Comparison of ENCODE assay signal across 32 mouse cellular contexts in genomic region chr6:85838674-85839073, GRCm38 (mm10). TPM values are rescaled to one million over a fixed set of nuclear protein-coding genes. Genes with fewer than 3 reads are reported as not detected.
DNase-seq lines count a peak whose midpoint lies in the region; TF ChIP-seq lines count a peak whose summit lies in the region.
"Had no signal": no experiment of that assay in that cellular context is flagged by ENCODE, and none has a peak within 500 bp of the region (broad histone marks: within the 10 kb centered on the region; RNA-seq: fewer than 3 reads in every experiment).

No protein-coding gene starts in this region.

- TF ChIP-seq POLR2A in brain, embryonic 14.5 days (IDR thresholded peaks at IDR 0.05; ENCODE audit: borderline replicate concordance, extremely low read depth, insufficient read depth, insufficient read length, poor library complexity, severe bottlenecking) = no peak
- TF ChIP-seq POLR2A in cortical plate, adult 2 months (IDR thresholded peaks at IDR 0.05; ENCODE audit: extremely low read depth, insufficient read depth, low read length) = no peak

- no peak for TF ChIP-seq CTCF in layer of hippocampus, adult 2 months (conservative IDR thresholded peaks at IDR 0.05)
- no peak for TF ChIP-seq CTCF in brain, embryonic 14.5 days (IDR thresholded peaks at IDR 0.05; ENCODE audit: borderline replicate concordance, extremely low read depth, insufficient read depth, insufficient read length)
- no peak for TF ChIP-seq CTCF in cortical plate, adult 2 months (IDR thresholded peaks at IDR 0.05; ENCODE audit: extremely low read depth, insufficient read depth, low read length)

- H3K27ac ChIP-seq in layer of hippocampus, adult 2 months = peak overlapping the region; percentile 77
- H3K27ac ChIP-seq in cortical plate, adult 2 months (ENCODE audit: insufficient read depth, low read length) = peak overlapping the region; percentile 93
- H3K27ac ChIP-seq: embryonic facial prominence, embryonic 10.5 days; embryonic facial prominence, embryonic 13.5 days; forebrain, embryonic 12.5 days; forebrain, embryonic 15.5 days; heart, adult 2 months; heart, embryonic 10.5 days; heart, embryonic 13.5 days; hindbrain, embryonic 12.5 days; hindbrain, embryonic 15.5 days; intestine, embryonic 15.5 days had no signal

- H3K4me1 ChIP-seq in cortical plate, adult 2 months (ENCODE audit: control insufficient read depth, insufficient read depth, low read length) = peaks cover 2% of the 10 kb centered on the region
- H3K4me1 ChIP-seq: embryonic facial prominence, embryonic 13.5 days; heart, embryonic 10.5 days; heart, embryonic 13.5 days; hindbrain, embryonic 12.5 days; hindbrain, embryonic 15.5 days; intestine, embryonic 15.5 days had no signal

- DNase-seq in embryo, embryonic 10 days (ENCODE audit: low spot score) = peak; percentile 4
- DNase-seq in embryo, embryonic 11 days = no peak
- no peak for DNase-seq in layer of hippocampus, adult 2 months (ENCODE audit: low spot score in 2 of 2)
- DNase-seq in layer of hippocampus, postnatal 36 days = no peak
- DNase-seq in brain, embryonic 14.5 days (ENCODE audit: low read depth) = peak; percentile 25
- DNase-seq: adrenal gland, postnatal 10 days; adrenal gland, postnatal 36 days; cerebellum, adult 11 months; cerebellum, adult 8-10 months; cerebellum, postnatal 14 days; gastrocnemius, postnatal 10 days; gastrocnemius, postnatal 36 days; heart, adult 2 months; heart, postnatal 14 days; heart, postnatal 4 days; kidney, adult 11 months had no signal

- H3K4me3 ChIP-seq in layer of hippocampus, adult 2 months = no peak overlapping the region
- H3K4me3 ChIP-seq in cortical plate, adult 2 months (ENCODE audit: insufficient read depth, low read length) = no peak overlapping the region
- H3K4me3 ChIP-seq: embryonic facial prominence, embryonic 10.5 days; embryonic facial prominence, embryonic 13.5 days; erythroblast, embryonic 14.5 days; forebrain, embryonic 12.5 days; forebrain, embryonic 15.5 days; heart, adult 2 months; heart, embryonic 10.5 days; heart, embryonic 13.5 days; hindbrain, embryonic 12.5 days; hindbrain, embryonic 15.5 days; intestine, embryonic 15.5 days had no signal

RNA-seq across cellular contexts. Expression of gene Nat8, which starts 6.8 kb away (rescaled TPM):
- total RNA-seq in layer of hippocampus, adult 2 months (2021) = 1 to 10 TPM; 4.6 TPM
- total RNA-seq in layer of hippocampus, postnatal 36 days (2021) = 1 to 10 TPM; 3.2 to 3.7 TPM
- polyA plus RNA-seq in brain, embryonic 14.5 days (2012; rRNA removed) = not detected in 2 replicates
- 4.3 and 4.4 TPM in 2 replicates for polyA plus RNA-seq in cortical plate, adult 2 months (2012; rRNA removed)
- total RNA-seq: gastrocnemius, postnatal 10 days; gastrocnemius, postnatal 36 days; granulocyte monocyte progenitor cell, adult 5-6 weeks; heart, adult 2 months; heart, postnatal 14 days; heart, postnatal 4 days; MEL had no signal
- polyA plus RNA-seq: C2C12; CD4-positive, CD25-positive, alpha-beta regulatory T cell, adult 4 months; embryonic facial prominence, embryonic 10.5 days; embryonic facial prominence, embryonic 13.5 days; erythroblast, embryonic 14.5 days; forebrain, embryonic 12.5 days; forebrain, embryonic 15.5 days; heart, adult 2 months; heart, embryonic 10.5 days; heart, embryonic 13.5 days; hindbrain, embryonic 12.5 days; hindbrain, embryonic 15.5 days had no signal

RNA-seq across cellular contexts. Expression of gene Nat8f5, which starts 17.9 kb away (rescaled TPM):
- total RNA-seq in layer of hippocampus, adult 2 months (2021) = 1 to 10 TPM; 5.6 to 6.8 TPM
- total RNA-seq in layer of hippocampus, postnatal 36 days (2021) = 1 to 10 TPM; 7.5 to 7.6 TPM
- polyA plus RNA-seq in brain, embryonic 14.5 days (2012; rRNA removed) = not detected in 2 replicates
- 6.7 and 7.1 TPM in 2 replicates for polyA plus RNA-seq in cortical plate, adult 2 months (2012; rRNA removed)
- total RNA-seq: gastrocnemius, postnatal 36 days; granulocyte monocyte progenitor cell, adult 5-6 weeks; heart, adult 2 months; heart, postnatal 14 days; heart, postnatal 4 days; MEL had no signal
- polyA plus RNA-seq: C2C12; CD4-positive, CD25-positive, alpha-beta regulatory T cell, adult 4 months; embryonic facial prominence, embryonic 10.5 days; embryonic facial prominence, embryonic 13.5 days; erythroblast, embryonic 14.5 days; forebrain, embryonic 12.5 days; forebrain, embryonic 15.5 days; heart, adult 2 months; heart, embryonic 10.5 days; heart, embryonic 13.5 days; heart, embryonic 16.5 days; hindbrain, embryonic 12.5 days had no signal

RNA-seq across cellular contexts. Expression of gene Nat8f6, which starts 17.9 kb away (rescaled TPM):
- 1 to 10 TPM in 1 of 2 experiments, under 1 TPM in 1; 0.88 to 1.7 TPM for total RNA-seq in layer of hippocampus, adult 2 months (2021)
- total RNA-seq in layer of hippocampus, postnatal 36 days (2021) = 1 to 10 TPM; 1.8 to 2.2 TPM
- 0.08 TPM in 1 of 2 replicates, not detected in the other for polyA plus RNA-seq in brain, embryonic 14.5 days (2012; rRNA removed)
- 1.6 and 2.8 TPM in 2 replicates for polyA plus RNA-seq in cortical plate, adult 2 months (2012; rRNA removed)
- total RNA-seq: gastrocnemius, postnatal 36 days; granulocyte monocyte progenitor cell, adult 5-6 weeks; heart, postnatal 14 days; heart, postnatal 4 days; MEL had no signal
- polyA plus RNA-seq: C2C12; CD4-positive, CD25-positive, alpha-beta regulatory T cell, adult 4 months; embryonic facial prominence, embryonic 10.5 days; embryonic facial prominence, embryonic 13.5 days; erythroblast, embryonic 14.5 days; forebrain, embryonic 12.5 days; forebrain, embryonic 15.5 days; heart, embryonic 10.5 days; heart, embryonic 16.5 days; hindbrain, embryonic 12.5 days; hindbrain, embryonic 15.5 days; intestine, embryonic 15.5 days had no signal

RNA-seq across cellular contexts. Expression of gene Nat8f2, which starts 30.3 kb away (rescaled TPM):
- 1 to 10 TPM; 2.6 to 3.0 TPM for total RNA-seq in layer of hippocampus, adult 2 months (2021)
- 1 to 10 TPM; 2.4 to 2.8 TPM for total RNA-seq in layer of hippocampus, postnatal 36 days (2021)
- 0.03 and 0.10 TPM in 2 replicates for polyA plus RNA-seq in brain, embryonic 14.5 days (2012; rRNA removed)
- polyA plus RNA-seq in cortical plate, adult 2 months (2012; rRNA removed) = 0.36 and 0.40 TPM in 2 replicates
- total RNA-seq: gastrocnemius, postnatal 36 days; granulocyte monocyte progenitor cell, adult 5-6 weeks; heart, postnatal 14 days; heart, postnatal 4 days had no signal
- polyA plus RNA-seq: C2C12; CD4-positive, CD25-positive, alpha-beta regulatory T cell, adult 4 months; embryonic facial prominence, embryonic 10.5 days; embryonic facial prominence, embryonic 13.5 days; erythroblast, embryonic 14.5 days; forebrain, embryonic 12.5 days; forebrain, embryonic 15.5 days; heart, adult 2 months; heart, embryonic 10.5 days; heart, embryonic 13.5 days; heart, embryonic 16.5 days; hindbrain, embryonic 12.5 days; hindbrain, embryonic 15.5 days had no signal

Comparison
In these comparisons a context has a peak if more than half of its experiments do, and no peak if none do; other contexts are left out.
1. DNase-seq: peak in embryo, embryonic 10 days (single experiment) and brain, embryonic 14.5 days (single experiment); none in embryo, embryonic 11 days (single experiment), layer of hippocampus, adult 2 months (0 of 2) and layer of hippocampus, postnatal 36 days (0 of 2).